Mouse (Mus musculus) adrenal gland, postnatal 10 days (tissue): ENCODE measurements around the gene Olfr70. TPM values are rescaled to one million over a fixed set of nuclear protein-coding genes. Genes with fewer than 3 reads are reported as not detected.

ENCODE experiments used
- DNase-seq: peaks from one replicate; pipeline ENCODE4 v3.0.0; 2021; ENCODE audit warnings: mixed read lengths
- total RNA-seq, 2 experiments: library from RNA; stranded (reverse); gene quantifications; 2 replicates each; pipeline ENCODE4 v1.2.3; 2021

Olfr70 gene
- total RNA-seq, 2 experiments from 2014 or later = not detected

GRCm38 (mm10) chr4:43655656-43656338, 44.8 kb downstream of the Olfr70 start:
- DNase-seq = no peak

GRCm38 (mm10) chr4:43653161-43654015, 47.2 kb downstream of the Olfr70 start, which contains the start of gene Spag8:
Spag8 (minus strand) TSS chr4:43653594.
- peak; percentile 49 for DNase-seq

- DNase-seq = no peak
Measured at GRCm38 (mm10) chr4:43652726-43653125, 47.9 kb downstream of the Olfr70 start.

- DNase-seq = no peak
Measured at GRCm38 (mm10) chr4:43649783-43650182, 50.8 kb downstream of the Olfr70 start.

Other genes with a start within 250 kb of the Olfr70 start
- 1 to 10 TPM; 1.9 to 3.2 TPM for gene Cd72, start 246.2 kb downstream of the Olfr70 start, total RNA-seq
- under 1 TPM; 0.51 to 0.64 TPM for gene Sit1, start 217.1 kb downstream of the Olfr70 start, total RNA-seq
- gene Ccdc107, start 207.9 kb downstream of the Olfr70 start, total RNA-seq = 10 to 100 TPM; 41.1 to 45.5 TPM
- gene Arhgef39, start 201.1 kb downstream of the Olfr70 start, total RNA-seq = 10 to 100 TPM in 1 of 2 experiments, 1 to 10 TPM in 1; 6.2 to 10.9 TPM
- gene Car9, start 193.8 kb downstream of the Olfr70 start, total RNA-seq = under 1 TPM; 0.76 to 0.90 TPM
- 100 to 1,000 TPM; 203 to 822 TPM for gene Tpm2, start 177.0 kb downstream of the Olfr70 start, total RNA-seq
- gene Creb3, start 138.5 kb downstream of the Olfr70 start, total RNA-seq = 100 to 1,000 TPM in 1 of 2 experiments, 10 to 100 TPM in 1; 90.4 to 108 TPM
- 100 to 1,000 TPM; 171 to 192 TPM for gene Tln1, start 138.1 kb downstream of the Olfr70 start, total RNA-seq
- gene Rgp1, start 122.1 kb downstream of the Olfr70 start, total RNA-seq = 10 to 100 TPM; 41.7 to 54.1 TPM
- 10 to 100 TPM; 10.5 to 15.4 TPM for gene Gba2, start 121.9 kb downstream of the Olfr70 start, total RNA-seq
- 1 to 10 TPM; 1.8 to 1.9 TPM for gene Msmp, start 116.3 kb downstream of the Olfr70 start, total RNA-seq
- gene Npr2, start 68.9 kb downstream of the Olfr70 start, total RNA-seq = 10 to 100 TPM; 30.1 to 48.3 TPM
- gene Spag8, start 47.2 kb downstream of the Olfr70 start, total RNA-seq = under 1 TPM; 0.57 to 0.79 TPM
- gene Hint2, start 44.3 kb downstream of the Olfr70 start, total RNA-seq = 100 to 1,000 TPM; 106 to 111 TPM
- gene Tmem8b, start 31.8 kb downstream of the Olfr70 start, total RNA-seq = 10 to 100 TPM in 1 of 2 experiments, 1 to 10 TPM in 1; 6.6 to 10.7 TPM
- under 1 TPM; 0.15 to 0.36 TPM for gene Fam221b, start 31.7 kb downstream of the Olfr70 start, total RNA-seq
- gene Olfr71, start 9.4 kb upstream of the Olfr70 start, total RNA-seq = not detected
- gene Hrct1, start 26.4 kb upstream of the Olfr70 start, total RNA-seq = 1 to 10 TPM; 5.5 to 6.0 TPM
- 1 to 10 TPM; 4.1 to 4.3 TPM for gene Spaar, start 29.2 kb upstream of the Olfr70 start, total RNA-seq
- gene Olfr159, start 70.2 kb upstream of the Olfr70 start, total RNA-seq = not detected
- gene Olfr156, start 123.1 kb upstream of the Olfr70 start, total RNA-seq = not detected
- not detected for gene Olfr157, start 139.4 kb upstream of the Olfr70 start, total RNA-seq
- not detected for gene Olfr155, start 150.8 kb upstream of the Olfr70 start, total RNA-seq
- gene Reck, start 174.7 kb upstream of the Olfr70 start, total RNA-seq = 10 to 100 TPM; 17.1 to 18.1 TPM